Mouse (Mus musculus): Measurements from ENCODE around the gene Apol7a. TPM values are rescaled to one million over a fixed set of nuclear protein-coding genes. Genes with fewer than 3 reads are reported as not detected.
A peak's percentile ranks its signal among the peaks of the same experiment; 100 is the strongest.

Gene Apol7a
- polyA plus RNA-seq, 1 experiment from 2014 or later: 31.4 TPM

- H3K27ac ChIP-seq (ENCODE audit: low read depth, low read length): no peak overlapping the region
- no peaks in the 10 kb centered on the region for H3K27me3 ChIP-seq (replicated peaks; ENCODE audit: control insufficient read depth, insufficient read depth, low read length)
- H3K9ac ChIP-seq (ENCODE audit: low read depth, low read length): no peak overlapping the region
- H3K4me2 ChIP-seq (replicated peaks; ENCODE audit: low read depth): no peak overlapping the region
- no peaks in the 10 kb centered on the region for H3K4me1 ChIP-seq (replicated peaks; ENCODE audit: control insufficient read depth, insufficient read depth, low read length)
- no peak for TF ChIP-seq CTCF (IDR thresholded peaks at IDR 0.05; ENCODE audit: low read depth)
- 79% methylated on average over 7 of the region's 7 CpGs for WGBS
- H3K9me3 ChIP-seq (ENCODE audit: control insufficient read depth): no peaks in the 10 kb centered on the region
- H3K4me3 ChIP-seq (ENCODE audit: low read depth, low read length): no peak overlapping the region
- ATAC-seq: no peak
- no peaks in the 10 kb centered on the region for H3K36me3 ChIP-seq (ENCODE audit: control insufficient read depth, insufficient read depth)
These were observed 22.0 kb downstream of the Apol7a start for GRCm38 (mm10) chr15:77376920-77377319.

DNA sequence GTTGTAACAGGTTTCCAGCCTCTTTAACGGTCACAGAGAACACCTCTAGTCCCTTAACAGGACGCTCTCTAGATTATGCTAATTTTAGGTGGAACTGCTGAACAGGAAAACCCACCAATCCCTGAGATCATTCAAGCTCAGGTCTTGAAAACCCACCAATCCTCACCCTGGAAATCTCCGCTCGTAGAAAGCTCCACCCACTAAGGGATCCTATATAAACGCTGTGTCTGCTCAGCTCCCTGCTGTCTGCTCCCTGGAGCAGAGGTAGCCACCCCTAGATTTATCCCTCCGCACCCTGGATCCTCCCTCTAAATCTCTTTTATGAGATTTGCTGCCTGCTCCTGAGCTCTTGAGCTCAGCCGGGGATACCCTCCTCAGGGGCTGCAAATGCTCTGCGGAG, 28.3 kb downstream of the Apol7a start:
- no peaks in the 10 kb centered on the region; the same call in 1 of the 2 replicates for H3K27me3 ChIP-seq (replicated peaks; ENCODE audit: control insufficient read depth, insufficient read depth, low read length)
- 0 out of 2 replicates have a peak, but pooled peaks cover 2% of the 10 kb centered on the region for H3K4me1 ChIP-seq (replicated peaks; ENCODE audit: control insufficient read depth, insufficient read depth, low read length)
- WGBS: 91% methylated on average over 8 of the region's 8 CpGs
- no peaks in the 10 kb centered on the region for H3K9me3 ChIP-seq (ENCODE audit: control insufficient read depth)
- ATAC-seq: no peak
- H3K9ac ChIP-seq (ENCODE audit: low read depth, low read length): no peak overlapping the region
- no peak for TF ChIP-seq CTCF (IDR thresholded peaks at IDR 0.05; ENCODE audit: low read depth)
- no peak overlapping the region for H3K4me2 ChIP-seq (replicated peaks; ENCODE audit: low read depth)
- H3K27ac ChIP-seq (ENCODE audit: low read depth, low read length): no peak overlapping the region
- no peak overlapping the region for H3K4me3 ChIP-seq (ENCODE audit: low read depth, low read length)
- H3K36me3 ChIP-seq (ENCODE audit: control insufficient read depth, insufficient read depth): no peaks in the 10 kb centered on the region

GRCm38 (mm10) chr15:77369981-77370380, 28.9 kb downstream of the Apol7a start:
- Histone ChIP-seq H3K4me2 (replicated peaks; ENCODE audit: low read depth) (no peak overlapping the region), H3K27me3 (replicated peaks; ENCODE audit: control insufficient read depth, insufficient read depth, low read length) (no peaks in the 10 kb centered on the region; the same call in 1 of the 2 replicates), H3K9me3 (ENCODE audit: control insufficient read depth) (no peaks in the 10 kb centered on the region), H3K4me1 (replicated peaks; ENCODE audit: control insufficient read depth, insufficient read depth, low read length) (0 out of 2 replicates have a peak, but pooled peaks cover 2% of the 10 kb centered on the region), H3K4me3 (ENCODE audit: low read depth, low read length) (no peak overlapping the region), H3K27ac (ENCODE audit: low read depth, low read length) (no peak overlapping the region), H3K36me3 (ENCODE audit: control insufficient read depth, insufficient read depth) (no peaks in the 10 kb centered on the region), H3K9ac (ENCODE audit: low read depth, low read length) (no peak overlapping the region)
- WGBS: 94% methylated on average over 21 of the region's 21 CpGs
- ATAC-seq: no peak
- TF ChIP-seq CTCF (IDR thresholded peaks at IDR 0.05; ENCODE audit: low read depth): no peak

DNA sequence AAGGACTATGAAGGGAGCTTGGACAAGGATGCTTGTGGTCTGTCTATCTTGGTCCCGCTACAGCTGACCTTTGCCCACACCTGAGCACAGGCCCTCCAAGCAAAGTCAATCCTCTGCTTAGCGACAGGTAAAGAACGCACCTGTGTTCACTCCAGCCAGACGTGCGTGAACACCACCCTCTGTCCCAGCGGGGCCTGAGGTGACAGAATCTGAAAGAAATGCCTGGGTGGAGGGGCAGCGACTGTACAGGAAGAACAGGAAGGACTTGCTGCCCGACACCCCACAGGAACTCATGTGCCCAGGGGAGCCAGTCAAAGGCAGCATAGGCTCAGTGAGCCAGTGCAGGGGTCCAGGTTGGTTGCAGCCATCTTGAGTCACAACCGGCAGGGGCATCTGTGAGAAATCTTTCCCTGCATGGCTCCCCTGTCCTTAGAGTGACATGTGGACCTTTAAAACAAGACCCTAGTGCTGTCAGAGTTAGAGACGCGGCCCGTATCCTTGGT, 30.0 kb downstream of the Apol7a start:
- no peak overlapping the region for H3K27ac ChIP-seq (ENCODE audit: low read depth, low read length)
- 0 out of 2 replicates have a peak, but pooled peaks have one; percentile 26 for ATAC-seq

GRCm38 (mm10) chr15:77368148-77368547, 30.8 kb downstream of the Apol7a start:
- WGBS: under 1% methylated on average over 13 of the region's 13 CpGs
- Histone ChIP-seq H3K9ac (ENCODE audit: low read depth, low read length) (peak overlapping the region; percentile 28; the same call in 1 of the 2 replicates), H3K4me1 (replicated peaks; ENCODE audit: control insufficient read depth, insufficient read depth, low read length) (0 out of 2 replicates have a peak, but pooled peaks cover 2% of the 10 kb centered on the region), H3K9me3 (ENCODE audit: control insufficient read depth) (no peaks in the 10 kb centered on the region), H3K4me3 (ENCODE audit: low read depth, low read length) (no peak overlapping the region; the same call in 1 of the 2 replicates), H3K36me3 (ENCODE audit: control insufficient read depth, insufficient read depth) (no peaks in the 10 kb centered on the region), H3K27ac (ENCODE audit: low read depth, low read length) (peak overlapping the region; percentile 24; the same call in 1 of the 2 replicates), H3K4me2 (replicated peaks; ENCODE audit: low read depth) (peak overlapping the region; percentile 54), H3K27me3 (replicated peaks; ENCODE audit: control insufficient read depth, insufficient read depth, low read length) (no peaks in the 10 kb centered on the region; the same call in 1 of the 2 replicates)
- peak; percentile 60 for ATAC-seq
- peak; percentile 99 for TF ChIP-seq CTCF (IDR thresholded peaks at IDR 0.05; ENCODE audit: low read depth)

More for the DNA sequence above, 30.0 kb downstream of the Apol7a start:
- Histone ChIP-seq H3K4me2 (replicated peaks; ENCODE audit: low read depth) (peak overlapping the region; percentile 54; the same call in 1 of the 2 replicates), H3K27me3 (replicated peaks; ENCODE audit: control insufficient read depth, insufficient read depth, low read length) (no peaks in the 10 kb centered on the region; the same call in 1 of the 2 replicates), H3K4me1 (replicated peaks; ENCODE audit: control insufficient read depth, insufficient read depth, low read length) (0 out of 2 replicates have a peak, but pooled peaks cover 2% of the 10 kb centered on the region), H3K4me3 (ENCODE audit: low read depth, low read length) (no peak overlapping the region), H3K36me3 (ENCODE audit: control insufficient read depth, insufficient read depth) (no peaks in the 10 kb centered on the region), H3K9me3 (ENCODE audit: control insufficient read depth) (no peaks in the 10 kb centered on the region), H3K9ac (ENCODE audit: low read depth, low read length) (no peak overlapping the region)
- 60% methylated on average over 12 of the region's 12 CpGs for WGBS
- TF ChIP-seq CTCF (IDR thresholded peaks at IDR 0.05; ENCODE audit: low read depth): no peak

GRCm38 (mm10) chr15:77367504-77367903, 31.4 kb downstream of the Apol7a start:
- Histone ChIP-seq H3K27ac (ENCODE audit: low read depth, low read length) (no peak overlapping the region), H3K27me3 (replicated peaks; ENCODE audit: control insufficient read depth, insufficient read depth, low read length) (no peaks in the 10 kb centered on the region; the same call in 1 of the 2 replicates), H3K4me2 (replicated peaks; ENCODE audit: low read depth) (peak overlapping the region; percentile 58), H3K4me3 (ENCODE audit: low read depth, low read length) (no peak overlapping the region), H3K4me1 (replicated peaks; ENCODE audit: control insufficient read depth, insufficient read depth, low read length) (0 out of 2 replicates have a peak, but pooled peaks cover 2% of the 10 kb centered on the region), H3K9me3 (ENCODE audit: control insufficient read depth) (no peaks in the 10 kb centered on the region), H3K9ac (ENCODE audit: low read depth, low read length) (no peak overlapping the region), H3K36me3 (ENCODE audit: control insufficient read depth, insufficient read depth) (no peaks in the 10 kb centered on the region)
- TF ChIP-seq CTCF (IDR thresholded peaks at IDR 0.05; ENCODE audit: low read depth): no peak
- ATAC-seq: no peak
- 41% methylated on average over 8 of the region's 8 CpGs for WGBS

Measured in intestine, postnatal 0 days (tissue).